Mouse (Mus musculus): ENCODE results near the gene Tmem136. TPM values are rescaled to one million over a fixed set of nuclear protein-coding genes. Genes with fewer than 3 reads are reported as not detected.
"Not testable (repeated sequence)": the region's sequence is repeated elsewhere in the genome, so short reads cannot be mapped to it uniquely, and the experiment has no call there.

The Tmem136 gene
- polyA plus RNA-seq, 1 experiment from 2014 or later, result 0.76 TPM

DNA sequence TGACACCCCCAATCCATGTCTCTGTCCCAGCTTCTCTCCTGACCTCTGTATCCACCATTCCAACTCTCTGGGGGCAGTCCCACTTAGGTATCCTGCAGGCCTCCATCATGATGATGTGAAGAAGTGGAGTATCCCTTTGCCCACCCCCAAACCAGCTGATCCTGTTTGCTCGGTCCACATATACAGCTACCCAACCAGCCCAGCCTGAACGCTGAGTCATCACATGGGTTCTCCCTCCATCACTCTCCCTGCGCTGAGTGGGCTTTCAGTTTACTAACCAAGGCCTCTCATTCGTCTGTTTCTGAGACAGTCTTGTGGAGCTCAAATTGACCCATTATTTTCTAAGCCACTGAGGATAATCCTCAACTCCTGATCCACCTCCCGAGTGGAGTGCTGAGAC lies 15.6 kb upstream of the Tmem136 start:
- peaks cover 12% of the 10 kb centered on the region for H3K4me1 ChIP-seq (replicated peaks)
- no peak overlapping the region for H3K9ac ChIP-seq
- no peak overlapping the region for H3K4me2 ChIP-seq
- no peaks in the 10 kb centered on the region for H3K9me3 ChIP-seq (replicated peaks)
- WGBS (ENCODE audit: insufficient replicate concordance), result 51% methylated on average over 5 of the region's 5 CpGs
- H3K36me3 ChIP-seq (replicated peaks), result no peaks in the 10 kb centered on the region
- ATAC-seq (ENCODE audit: insufficient read depth), result no peak
- no peak overlapping the region for H3K4me3 ChIP-seq (replicated peaks)
- peaks cover 50% of the 10 kb centered on the region for H3K27me3 ChIP-seq
- H3K27ac ChIP-seq (replicated peaks), result no peak overlapping the region

GRCm38 (mm10) chr9:43130684-43131083 lies 14.3 kb upstream of the Tmem136 start:
- WGBS (ENCODE audit: insufficient replicate concordance), result 86% methylated on average over 2 of the region's 2 CpGs

DNA sequence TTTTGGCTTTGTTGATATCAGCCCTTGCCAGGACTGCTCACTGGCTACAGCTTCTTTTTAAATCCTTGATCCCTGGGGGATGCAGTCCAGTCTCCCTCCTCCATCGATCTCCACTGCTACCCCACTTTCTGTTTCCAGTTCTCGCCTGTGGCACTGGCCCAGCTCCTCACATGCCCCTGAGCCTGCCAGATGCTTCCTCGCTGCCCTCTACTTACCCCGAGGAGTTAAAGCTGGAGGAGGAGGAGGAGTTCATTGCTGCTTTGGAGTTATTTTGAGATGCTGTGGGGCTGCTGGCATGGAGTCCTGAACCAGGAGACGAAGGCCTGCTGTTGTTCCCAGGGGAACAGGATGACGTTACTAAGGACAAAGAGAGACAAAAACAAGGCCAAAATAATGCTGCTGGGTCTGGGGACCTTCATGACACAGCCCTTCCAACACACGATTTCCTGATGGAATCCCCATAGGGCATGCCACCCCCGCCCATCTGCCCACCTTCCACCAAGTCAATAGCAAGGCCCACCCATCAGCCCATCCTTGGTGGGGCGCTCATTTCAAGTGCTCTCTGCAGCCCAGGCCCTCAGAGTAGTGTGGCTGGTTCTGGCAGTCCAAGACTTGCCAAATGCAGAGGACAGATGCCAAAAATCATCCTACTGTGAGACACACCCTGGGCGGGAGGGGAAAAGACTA lies 10.9 kb upstream of the Tmem136 start:
- no peak overlapping the region for H3K4me2 ChIP-seq
- H3K36me3 ChIP-seq (replicated peaks), result no peaks in the 10 kb centered on the region
- H3K27ac ChIP-seq (replicated peaks), result no peak overlapping the region
- H3K27me3 ChIP-seq, result peaks cover 72% of the 10 kb centered on the region
- H3K9me3 ChIP-seq (replicated peaks), result no peaks in the 10 kb centered on the region
- ATAC-seq (ENCODE audit: insufficient read depth), result no peak
- peaks cover 27% of the 10 kb centered on the region for H3K4me1 ChIP-seq (replicated peaks)
- H3K4me3 ChIP-seq (replicated peaks), result no peak overlapping the region
- WGBS (ENCODE audit: insufficient replicate concordance), result 51% methylated on average over 10 of the region's 10 CpGs
- H3K9ac ChIP-seq, result no peak overlapping the region

More at GRCm38 (mm10) chr9:43130684-43131083, 14.3 kb upstream of the Tmem136 start:
- Histone ChIP-seq H3K27ac (replicated peaks) (no peak overlapping the region), H3K27me3 (peaks cover 60% of the 10 kb centered on the region), H3K9ac (no peak overlapping the region), H3K4me2 (no peak overlapping the region; the same call in 1 of the 2 replicates), H3K36me3 (replicated peaks) (no peaks in the 10 kb centered on the region), H3K4me1 (replicated peaks) (peaks cover 19% of the 10 kb centered on the region), H3K4me3 (replicated peaks) (no peak overlapping the region), H3K9me3 (replicated peaks) (no peaks in the 10 kb centered on the region)
- ATAC-seq (ENCODE audit: insufficient read depth), result no peak

DNA sequence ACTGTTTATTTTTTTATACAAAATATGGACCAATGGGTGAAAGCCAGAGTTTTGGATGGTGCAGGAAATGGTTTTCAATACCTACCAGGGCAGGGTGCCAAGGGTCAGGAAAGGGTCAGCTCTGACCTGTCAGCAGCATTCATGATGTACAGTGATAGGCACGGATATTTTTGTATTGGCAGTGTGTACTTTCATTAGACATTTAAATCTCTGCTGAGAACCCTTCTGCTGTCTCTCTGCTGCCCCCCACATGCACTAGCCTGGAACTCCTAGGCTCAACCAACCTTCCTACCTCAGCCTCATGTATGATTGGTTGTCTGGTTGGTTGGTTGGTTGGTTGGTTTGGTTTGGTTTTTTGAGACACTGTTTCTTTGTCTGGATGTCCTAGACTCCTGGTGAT lies 6.0 kb upstream of the Tmem136 start:
- no peak overlapping the region for H3K4me3 ChIP-seq (replicated peaks)
- no peak overlapping the region for H3K9ac ChIP-seq
- ATAC-seq (ENCODE audit: insufficient read depth), result no peak
- WGBS (ENCODE audit: insufficient replicate concordance), result 23% methylated on average over 1 of the region's 1 CpGs
- H3K9me3 ChIP-seq (replicated peaks), result no peaks in the 10 kb centered on the region
- no peak overlapping the region for H3K27ac ChIP-seq (replicated peaks)
- peaks cover 19% of the 10 kb centered on the region for H3K4me1 ChIP-seq (replicated peaks)
- H3K4me2 ChIP-seq, result no peak overlapping the region
- no peaks in the 10 kb centered on the region for H3K36me3 ChIP-seq (replicated peaks)
- peaks cover 87% of the 10 kb centered on the region for H3K27me3 ChIP-seq

GRCm38 (mm10) chr9:43121948-43122347 lies 5.6 kb upstream of the Tmem136 start:
- peaks cover 87% of the 10 kb centered on the region for H3K27me3 ChIP-seq
- H3K27ac ChIP-seq (replicated peaks); H3K9ac ChIP-seq; ATAC-seq (ENCODE audit: insufficient read depth); H3K9me3 ChIP-seq (replicated peaks); H3K4me3 ChIP-seq (replicated peaks); H3K36me3 ChIP-seq (replicated peaks); H3K4me2 ChIP-seq: not testable (repeated sequence)
- 73% methylated on average over 2 of the region's 2 CpGs for WGBS (ENCODE audit: insufficient replicate concordance)
- peaks cover 24% of the 10 kb centered on the region for H3K4me1 ChIP-seq (replicated peaks)

DNA sequence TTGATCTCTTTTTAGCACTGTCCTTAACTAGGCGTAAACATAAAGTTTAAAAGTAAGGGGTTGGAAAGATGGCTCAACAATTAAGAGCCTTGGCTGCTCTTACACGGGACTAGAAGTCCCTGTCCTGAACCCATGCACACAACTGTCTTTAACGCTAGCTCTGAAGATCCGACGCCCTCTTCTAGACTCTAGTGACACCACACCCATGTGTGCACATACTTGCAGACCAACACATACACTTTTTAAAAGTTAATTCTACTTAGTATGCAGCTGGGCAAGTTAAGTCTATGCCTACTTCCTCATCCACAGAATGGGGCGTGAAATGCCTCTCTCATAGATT lies 597 bp upstream of the Tmem136 start:
- H3K27ac ChIP-seq (replicated peaks), result peak overlapping the region; percentile 92
- peak overlapping the region; percentile 91 for H3K4me2 ChIP-seq
- H3K9ac ChIP-seq, result peak overlapping the region; percentile 79; the same call in 1 of the 2 replicates

DNA sequence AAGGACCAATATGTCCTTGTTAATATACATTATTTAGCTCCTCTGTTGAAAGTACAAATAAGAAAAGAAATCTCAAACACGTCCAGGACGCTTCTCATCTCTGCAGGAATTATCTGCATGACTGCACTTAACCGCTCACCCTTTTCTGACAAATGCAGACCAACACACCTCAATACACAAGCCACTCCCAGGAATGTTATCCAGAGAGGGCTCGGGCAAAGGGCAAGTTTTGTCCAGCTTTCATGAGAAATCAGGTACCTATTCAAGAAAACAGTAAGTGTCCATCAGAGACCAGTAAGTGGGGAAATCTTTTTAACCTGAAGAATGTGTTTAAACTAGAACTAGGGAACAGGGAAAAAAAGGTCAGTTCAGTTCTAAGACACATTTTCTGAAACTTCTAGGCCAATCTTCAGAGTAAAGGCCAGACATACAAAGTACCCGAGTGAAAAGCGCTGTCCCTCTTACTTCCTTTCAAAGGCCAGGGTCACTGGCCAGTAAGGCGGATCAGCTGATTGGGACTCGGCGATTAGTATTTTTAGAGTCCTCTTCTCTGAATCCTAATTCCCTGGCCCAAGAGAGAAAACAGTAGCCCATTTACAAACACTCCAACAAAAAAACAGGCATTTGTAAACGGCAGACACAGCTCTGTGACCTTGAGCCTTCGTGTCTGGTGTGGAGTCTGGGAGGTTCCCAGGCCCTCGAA lies 788 bp downstream of the Tmem136 start:
- peak overlapping the region; percentile 92 for H3K27ac ChIP-seq (replicated peaks)
- H3K27me3 ChIP-seq, result peaks cover 94% of the 10 kb centered on the region

More for the DNA sequence above, 597 bp upstream of the Tmem136 start:
- Histone ChIP-seq H3K27me3 (peaks cover 88% of the 10 kb centered on the region), H3K9me3 (replicated peaks) (no peaks in the 10 kb centered on the region), H3K4me1 (replicated peaks) (peaks cover 30% of the 10 kb centered on the region), H3K36me3 (replicated peaks) (no peaks in the 10 kb centered on the region), H3K4me3 (replicated peaks) (peak overlapping the region; percentile 70)
- WGBS (ENCODE audit: insufficient replicate concordance), result 58% methylated on average over 6 of the region's 6 CpGs
- ATAC-seq (ENCODE audit: insufficient read depth), result no peak

DNA sequence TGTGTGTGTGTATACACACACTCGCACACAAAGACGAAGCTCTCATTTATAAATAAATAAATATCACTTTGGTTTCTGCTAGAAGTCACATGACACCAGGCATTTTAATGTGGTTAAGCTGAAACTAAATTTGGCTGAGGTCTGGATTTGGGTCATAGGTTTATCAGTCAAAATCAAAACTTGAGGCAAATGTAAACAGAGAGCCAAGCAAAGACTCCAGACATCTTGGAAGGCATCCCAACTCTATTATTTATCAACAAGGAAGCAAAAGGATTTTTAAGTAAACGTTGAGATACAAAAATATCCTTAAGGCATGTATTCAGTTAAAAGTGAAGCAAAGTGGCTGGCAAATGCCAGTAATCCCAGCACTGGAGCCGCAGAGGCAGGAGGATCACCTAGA lies 1.5 kb downstream of the Tmem136 start:
- H3K27ac ChIP-seq (replicated peaks), result no peak overlapping the region
- H3K4me2 ChIP-seq, result peak overlapping the region; percentile 91; the same call in 1 of the 2 replicates
- 77% methylated on average over 4 of the region's 4 CpGs for WGBS (ENCODE audit: insufficient replicate concordance)
- peaks cover 95% of the 10 kb centered on the region for H3K27me3 ChIP-seq
- peaks cover 30% of the 10 kb centered on the region for H3K4me1 ChIP-seq (replicated peaks)
- ATAC-seq (ENCODE audit: insufficient read depth), result no peak
- no peak overlapping the region for H3K4me3 ChIP-seq (replicated peaks)
- no peaks in the 10 kb centered on the region for H3K9me3 ChIP-seq (replicated peaks)
- no peaks in the 10 kb centered on the region for H3K36me3 ChIP-seq (replicated peaks)
- H3K9ac ChIP-seq, result no peak overlapping the region

More for the DNA sequence above, 788 bp downstream of the Tmem136 start:
- Histone ChIP-seq H3K36me3 (replicated peaks) (no peaks in the 10 kb centered on the region), H3K4me2 (peak overlapping the region; percentile 91), H3K9me3 (replicated peaks) (no peaks in the 10 kb centered on the region), H3K4me3 (replicated peaks) (peak overlapping the region; percentile 70), H3K9ac (peak overlapping the region; percentile 79), H3K4me1 (replicated peaks) (peaks cover 30% of the 10 kb centered on the region)
- WGBS (ENCODE audit: insufficient replicate concordance), result 33% methylated on average over 12 of the region's 12 CpGs
- peak; percentile 20; the same call in 1 of the 2 replicates for ATAC-seq (ENCODE audit: insufficient read depth)

GRCm38 (mm10) chr9:43110286-43110980 lies 5.9 kb downstream of the Tmem136 start:
- Histone ChIP-seq H3K4me1 (replicated peaks) (peaks cover 38% of the 10 kb centered on the region), H3K9me3 (replicated peaks) (no peaks in the 10 kb centered on the region), H3K4me2 (no peak overlapping the region), H3K27ac (replicated peaks) (no peak overlapping the region), H3K36me3 (replicated peaks) (no peaks in the 10 kb centered on the region), H3K9ac (no peak overlapping the region), H3K4me3 (replicated peaks) (no peak overlapping the region), H3K27me3 (peaks cover 97% of the 10 kb centered on the region)
- ATAC-seq (ENCODE audit: insufficient read depth), result no peak
- WGBS (ENCODE audit: insufficient replicate concordance), result 62% methylated on average over 8 of the region's 8 CpGs

- Histone ChIP-seq H3K36me3 (replicated peaks) (no peaks in the 10 kb centered on the region), H3K4me2 (no peak overlapping the region), H3K9ac (no peak overlapping the region), H3K27me3 (peaks cover 90% of the 10 kb centered on the region), H3K4me3 (replicated peaks) (no peak overlapping the region), H3K27ac (replicated peaks) (no peak overlapping the region), H3K9me3 (replicated peaks) (no peaks in the 10 kb centered on the region), H3K4me1 (replicated peaks) (peaks cover 31% of the 10 kb centered on the region)
- WGBS (ENCODE audit: insufficient replicate concordance), result 63% methylated on average over 7 of the region's 7 CpGs
- no peak for ATAC-seq (ENCODE audit: insufficient read depth)
Observed at GRCm38 (mm10) chr9:43109125-43109524, 7.2 kb downstream of the Tmem136 start.

DNA sequence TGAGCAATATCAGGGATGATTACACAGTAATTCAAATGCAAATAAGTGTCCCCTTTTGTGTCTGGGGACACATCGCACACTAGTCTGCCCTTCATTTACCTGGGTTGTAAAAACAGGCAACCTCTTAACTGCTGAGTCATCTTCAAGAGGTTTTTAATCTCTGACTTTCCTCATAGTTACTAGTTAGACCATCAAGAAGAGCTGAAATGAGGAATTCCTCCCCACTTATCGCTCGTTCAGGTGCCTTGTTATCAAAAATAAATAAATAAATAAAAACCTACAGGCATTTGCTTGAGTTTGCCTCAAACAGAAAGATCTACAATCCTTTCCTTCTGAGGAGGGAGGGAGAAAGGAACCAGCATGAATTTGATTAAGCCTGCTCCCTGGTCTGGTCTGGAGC lies 7.6 kb downstream of the Tmem136 start:
- Histone ChIP-seq H3K9me3 (replicated peaks) (no peaks in the 10 kb centered on the region), H3K4me3 (replicated peaks) (no peak overlapping the region), H3K27ac (replicated peaks) (no peak overlapping the region), H3K36me3 (replicated peaks) (no peaks in the 10 kb centered on the region), H3K4me1 (replicated peaks) (peaks cover 33% of the 10 kb centered on the region), H3K9ac (no peak overlapping the region), H3K27me3 (peaks cover 86% of the 10 kb centered on the region), H3K4me2 (no peak overlapping the region)
- ATAC-seq (ENCODE audit: insufficient read depth), result no peak
- WGBS (ENCODE audit: insufficient replicate concordance), result 57% methylated on average over 3 of the region's 3 CpGs
